Mouse (Mus musculus) midbrain, embryonic 11.5 days (tissue): ENCODE measurements around the gene Scaf1. TPM values are rescaled to one million over a fixed set of nuclear protein-coding genes. Genes with fewer than 3 reads are reported as not detected.

Experiments used
- ATAC-seq: fragments of 200-750 bp; cut with Nextera tagmentation; 2 replicates; pipeline ENCODE4 v1.8.0; 2017; ENCODE audit warnings: moderate TSS enrichment, moderate library complexity; ENCODE audit not compliant: low FRiP score
- DNase-seq: peaks from one replicate; pipeline ENCODE4 v3.0.0; 2015; ENCODE audit warnings: low spot score; ENCODE audit errors: missing footprints
- H3K27ac ChIP-seq: fragments of 300-500 bp; sonication (generic); 2 replicates; pipeline ENCODE4 v1.5.1; 2014; ENCODE audit warnings: low read depth, low read length
- H3K27me3 ChIP-seq: fragments of 300-500 bp; sonication (generic); 2 replicates; pipeline ENCODE4 v1.6.1; 2014; ENCODE audit warnings: mild to moderate bottlenecking, low read length, moderate library complexity, mixed read lengths; ENCODE audit not compliant: control insufficient read depth, insufficient read depth
- H3K36me3 ChIP-seq: fragments of 300-500 bp; sonication (generic); 2 replicates; pipeline ENCODE4 v1.6.1; 2014; ENCODE audit warnings: mild to moderate bottlenecking, low read length, moderate library complexity, mixed read lengths; ENCODE audit not compliant: control insufficient read depth, insufficient read depth
- H3K4me1 ChIP-seq: fragments of 300-500 bp; sonication (generic); 2 replicates; pipeline ENCODE4 v1.6.1; 2014; ENCODE audit warnings: low read length; ENCODE audit not compliant: control insufficient read depth, insufficient read depth
- H3K4me2 ChIP-seq: fragments of 300-500 bp; sonication (generic); 2 replicates; pipeline ENCODE4 v1.6.1; 2014; ENCODE audit warnings: mild to moderate bottlenecking, moderate library complexity
- H3K4me3 ChIP-seq: fragments of 300-500 bp; sonication (generic); 2 replicates; pipeline ENCODE4 v1.5.1; 2014; ENCODE audit warnings: low read depth, low read length
- H3K9ac ChIP-seq: fragments of 300-500 bp; sonication (generic); 2 replicates; pipeline ENCODE4 v1.6.1; 2014; ENCODE audit warnings: low read length
- H3K9me3 ChIP-seq: fragments of 300-500 bp; sonication (generic); 2 replicates; pipeline ENCODE4 v1.6.1; 2016; ENCODE audit warnings: low read length; ENCODE audit not compliant: control insufficient read depth
- WGBS: fragments of 180-500 bp; shearing (Covaris S2); extraction: QIAGEN DNeasy Blood & Tissue Kit; methylation state at CpG from one replicate; pipeline ENCODE4 v1.1.7; 2014; 5-methylcytosine and 5-hydroxymethylcytosine counted together
- polyA plus RNA-seq: library from polyadenylated mRNA; unstranded; fragments of >200 nt; fragmentation: Nextera tagmentation; extraction: Ambion mirVana; gene quantifications from 2 replicates; pipeline ENCODE4 v1.2.1, GENCODE M21; 2014

Scaf1 gene
- polyA plus RNA-seq, 1 experiment from 2014 or later, result 43.6 TPM

DNA sequence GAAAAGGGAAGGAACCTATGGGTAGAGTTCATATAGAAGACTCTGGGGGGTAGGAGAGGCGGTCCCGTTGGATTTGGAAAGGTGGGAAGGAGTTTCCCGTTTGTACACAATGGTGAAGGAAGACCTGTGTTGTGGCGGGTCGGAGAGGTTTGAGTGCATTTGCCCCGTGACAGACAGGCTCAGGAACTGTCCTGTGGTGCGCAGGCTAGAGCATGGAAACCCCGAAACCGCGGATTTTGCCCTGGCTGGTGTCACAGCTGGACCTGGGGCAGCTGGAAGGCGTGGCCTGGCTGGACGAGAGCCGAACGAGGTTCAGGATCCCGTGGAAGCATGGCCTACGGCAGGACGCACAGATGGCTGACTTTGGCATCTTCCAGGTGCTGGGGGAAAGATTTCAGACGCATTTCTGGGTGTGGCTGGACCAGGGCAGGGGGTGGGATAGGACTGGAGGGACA, 17.6 kb downstream of the Scaf1 start, which contains the start of gene Bcl2l12:
Gene Bcl2l12, minus strand, starts transcription at position 212 of the 455 bp plus-strand sequence.
- H3K4me2 ChIP-seq, result peak within 1 kb of the TSS; percentile 82
- ATAC-seq, result peak; percentile 9; the same call in 1 of the 2 replicates
- H3K4me1 ChIP-seq, result peaks cover 25% of the 10 kb centered on the region
- WGBS, result 3% methylated on average over 18 of the region's 18 CpGs
- H3K27ac ChIP-seq, result peak within 1 kb of the TSS; percentile 41; the same call in 1 of the 2 replicates
- H3K9me3 ChIP-seq, result no peaks in the 10 kb centered on the region
- H3K27me3 ChIP-seq, result no peaks in the 10 kb centered on the region
- peak within 1 kb of the TSS; percentile 64 for H3K4me3 ChIP-seq
- peaks cover 32% of the 10 kb centered on the region; the same call in 1 of the 2 replicates for H3K36me3 ChIP-seq
- peak; percentile 93 for DNase-seq
- peak within 1 kb of the TSS; percentile 77 for H3K9ac ChIP-seq

DNA sequence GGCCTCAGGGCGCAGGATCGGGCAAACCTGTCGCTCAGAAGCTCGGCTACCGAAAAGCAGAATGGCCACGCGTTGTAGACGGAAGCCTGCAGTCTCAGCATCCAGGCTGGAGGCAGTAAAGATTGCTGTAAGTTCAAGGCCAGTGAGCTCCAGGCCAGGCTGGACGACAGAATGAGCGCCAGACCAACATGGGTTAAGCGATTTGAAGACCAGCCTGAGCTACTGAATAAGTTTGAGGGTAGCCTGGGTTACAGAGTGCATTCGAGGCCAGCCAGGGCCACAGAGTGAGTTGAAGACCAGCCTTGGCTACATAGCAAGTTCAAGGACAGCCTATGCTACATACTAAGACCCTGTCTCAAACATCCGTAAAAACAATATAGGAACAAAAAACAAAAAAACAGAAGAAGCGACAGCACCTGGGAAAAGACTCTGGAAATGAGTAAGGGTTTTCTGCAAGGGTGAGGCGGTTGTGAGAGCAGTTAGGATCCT, 18.2 kb downstream of the Scaf1 start:
- Histone ChIP-seq H3K27me3 (no peaks in the 10 kb centered on the region), H3K27ac (peak overlapping the region; percentile 41; the same call in 1 of the 2 replicates), H3K9ac (peak overlapping the region; percentile 77), H3K4me1 (peaks cover 25% of the 10 kb centered on the region), H3K36me3 (peaks cover 26% of the 10 kb centered on the region; the same call in 1 of the 2 replicates), H3K4me3 (peak overlapping the region; percentile 64), H3K9me3 (no peaks in the 10 kb centered on the region), H3K4me2 (peak overlapping the region; percentile 82)
- WGBS, result 3% methylated on average over 15 of the region's 15 CpGs
- ATAC-seq (peak; percentile 8; the same call in 1 of the 2 replicates), DNase-seq (no peak)

DNA sequence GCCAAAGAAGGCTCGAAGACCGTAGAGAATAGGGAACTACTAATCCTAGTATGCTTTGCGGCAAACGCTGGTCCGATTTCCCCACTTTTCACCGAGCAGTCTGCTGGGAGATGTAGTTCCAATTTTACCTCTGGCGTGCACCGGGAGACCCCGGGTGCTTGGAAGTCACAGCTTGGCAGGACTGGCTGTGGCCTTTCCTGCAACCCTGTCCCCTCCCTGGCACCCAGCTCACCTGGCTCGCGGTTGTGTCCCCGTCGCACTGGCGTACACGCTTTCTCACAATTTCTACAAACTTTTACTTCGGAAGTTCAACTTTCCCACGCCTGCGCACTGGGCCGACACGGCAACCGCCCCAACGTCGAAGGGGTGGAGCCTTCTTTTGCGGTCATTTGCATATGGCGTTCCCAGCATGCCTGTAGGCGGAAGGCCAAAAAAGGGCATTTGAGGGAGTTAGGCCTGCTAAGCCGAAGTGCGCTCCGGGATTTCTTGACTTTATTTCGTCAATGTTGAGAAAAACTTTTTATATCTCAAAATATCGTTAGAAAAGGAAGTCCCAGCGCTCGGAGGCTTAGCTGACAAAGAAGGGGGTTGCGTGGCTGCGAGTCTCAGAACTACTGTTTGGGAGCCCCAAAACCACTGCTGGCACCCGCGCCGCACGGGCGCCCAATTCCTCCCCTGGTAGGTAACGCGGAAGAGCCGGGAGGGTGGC, 18.8 kb downstream of the Scaf1 start, which contains the start of gene Irf3:
Gene Irf3, plus strand, starts transcription at position 418 of the 709 bp plus-strand sequence.
- peak within 1 kb of the TSS; percentile 77 for H3K9ac ChIP-seq
- H3K4me1 ChIP-seq, result peaks cover 25% of the 10 kb centered on the region
- H3K27ac ChIP-seq, result peak within 1 kb of the TSS; percentile 41
- peak; percentile 89 for ATAC-seq
- WGBS, result under 1% methylated on average over 43 of the region's 43 CpGs
- H3K9me3 ChIP-seq, result no peaks in the 10 kb centered on the region
- no peaks in the 10 kb centered on the region for H3K27me3 ChIP-seq
- DNase-seq, result peak; percentile 99
- peak within 1 kb of the TSS; percentile 82 for H3K4me2 ChIP-seq
- peaks cover 26% of the 10 kb centered on the region; the same call in 1 of the 2 replicates for H3K36me3 ChIP-seq
- peak within 1 kb of the TSS; percentile 64 for H3K4me3 ChIP-seq

DNA sequence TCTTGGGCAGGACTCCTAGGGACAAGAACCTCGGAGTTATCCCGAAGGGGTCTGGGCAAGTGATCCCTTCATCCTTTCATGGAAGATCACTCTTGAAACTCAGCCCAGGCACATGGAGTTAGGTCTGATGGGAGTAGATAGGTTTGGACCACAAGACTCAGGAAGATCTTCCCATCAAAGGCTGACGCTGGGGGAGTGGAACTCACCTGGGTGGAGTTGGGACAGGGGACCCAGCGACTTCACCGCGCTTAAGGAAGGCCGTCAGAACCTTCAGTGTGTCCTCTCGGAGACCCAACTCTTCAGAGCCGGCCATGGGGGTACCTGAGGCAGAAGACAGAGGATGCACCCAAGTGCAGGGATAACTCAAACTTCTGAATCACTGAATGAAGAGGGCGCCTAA, 19.5 kb downstream of the Scaf1 start:
- peaks cover 25% of the 10 kb centered on the region for H3K4me1 ChIP-seq
- 21% methylated on average over 10 of the region's 10 CpGs for WGBS
- H3K27me3 ChIP-seq, result no peaks in the 10 kb centered on the region
- peaks cover 19% of the 10 kb centered on the region; the same call in 1 of the 2 replicates for H3K36me3 ChIP-seq
- H3K4me3 ChIP-seq, result peak overlapping the region; percentile 64
- ATAC-seq (no peak), DNase-seq (peak; percentile 87)
- no peaks in the 10 kb centered on the region for H3K9me3 ChIP-seq
- H3K4me2 ChIP-seq, result peak overlapping the region; percentile 82
- H3K27ac ChIP-seq, result peak overlapping the region; percentile 4; the same call in 1 of the 2 replicates
- peak overlapping the region; percentile 77 for H3K9ac ChIP-seq

DNA sequence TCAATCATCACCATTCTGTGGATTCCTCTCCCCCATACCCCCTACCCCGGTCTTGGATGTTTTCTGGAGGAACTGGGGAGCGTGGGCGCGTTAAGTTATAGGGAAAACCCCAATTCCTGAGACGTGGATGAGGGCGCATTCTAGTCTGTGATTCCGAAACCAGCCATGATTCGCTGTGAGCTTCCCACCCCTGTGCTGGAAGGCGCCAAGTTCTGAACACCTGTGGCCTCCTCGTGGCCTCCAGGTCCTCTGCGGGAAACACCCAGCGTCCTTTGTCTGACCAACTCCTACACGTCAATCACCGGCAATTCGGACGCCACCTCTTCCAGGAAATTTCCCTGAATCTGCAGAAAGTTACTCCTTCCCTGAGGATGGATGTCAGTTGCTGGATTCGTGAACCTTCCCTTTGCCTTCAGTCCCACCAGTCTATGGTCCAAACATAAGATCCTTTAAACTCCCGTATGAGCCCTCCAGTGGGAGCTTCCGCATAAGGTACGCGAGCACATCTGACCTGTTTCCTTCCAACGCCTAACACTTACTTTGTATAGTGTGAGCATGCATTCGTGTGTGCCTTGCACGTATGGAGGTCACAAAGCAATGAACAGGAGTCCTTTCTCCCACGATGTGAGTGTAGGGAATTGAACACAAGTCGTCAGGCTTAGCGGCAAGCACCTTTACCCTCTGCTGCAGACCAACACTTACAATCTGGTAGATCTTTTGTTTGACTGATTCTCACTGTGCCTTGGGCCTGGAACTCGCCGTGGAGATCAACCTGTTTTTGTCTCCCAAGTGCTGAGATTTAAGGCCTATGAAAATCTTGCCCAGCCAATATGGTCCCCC, 29.1 kb downstream of the Scaf1 start:
- peak overlapping the region; percentile 83 for H3K27ac ChIP-seq
- ATAC-seq (peak; percentile 31), DNase-seq (peak; percentile 98)
- H3K36me3 ChIP-seq, result peaks cover 2% of the 10 kb centered on the region; the same call in 1 of the 2 replicates
- H3K9me3 ChIP-seq, result no peaks in the 10 kb centered on the region
- peak overlapping the region; percentile 81 for H3K9ac ChIP-seq
- peaks cover 22% of the 10 kb centered on the region for H3K4me1 ChIP-seq
- H3K27me3 ChIP-seq, result no peaks in the 10 kb centered on the region
- under 1% methylated on average over 29 of the region's 29 CpGs for WGBS
- peak overlapping the region; percentile 53 for H3K4me3 ChIP-seq
- H3K4me2 ChIP-seq, result peak overlapping the region; percentile 65

DNA sequence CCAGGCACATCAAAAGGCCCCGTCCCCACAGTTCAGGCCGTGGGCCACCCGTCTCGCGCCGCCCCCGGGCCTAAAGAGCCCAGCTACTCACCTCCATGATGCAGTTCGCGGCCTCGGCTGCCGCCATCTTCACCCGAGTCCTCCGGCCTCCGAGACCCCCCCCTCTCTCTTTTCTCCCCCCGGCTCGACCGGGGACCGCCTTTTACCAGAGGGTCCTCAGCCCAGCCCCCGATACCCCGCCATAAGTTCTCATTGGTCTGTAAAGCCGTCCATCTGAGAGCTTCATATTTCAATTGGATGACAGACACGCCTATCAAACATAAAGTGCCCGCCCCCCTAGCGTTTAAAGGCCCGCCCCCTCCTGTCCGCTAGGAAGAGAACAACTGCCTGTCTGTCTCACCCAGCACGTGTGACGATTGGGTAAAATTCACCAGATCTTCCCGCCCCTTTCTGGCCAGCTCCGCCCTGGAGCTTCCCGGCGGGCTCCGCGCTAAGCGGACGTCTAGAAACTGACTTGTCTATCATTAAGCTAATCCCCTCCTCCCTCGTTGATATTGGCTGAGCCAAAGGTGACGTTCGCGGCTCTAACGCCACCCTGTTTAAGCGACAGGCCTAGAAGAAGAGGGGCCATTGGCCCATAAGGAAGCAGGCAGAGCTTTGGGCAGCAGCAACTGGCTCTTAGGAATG, 29.8 kb downstream of the Scaf1 start, which contains the start of gene Prmt1:
Gene Prmt1, minus strand, starts transcription at position 377 of the 687 bp plus-strand sequence.
- peaks cover 9% of the 10 kb centered on the region for H3K36me3 ChIP-seq
- WGBS, result under 1% methylated on average over 41 of the region's 42 CpGs

DNA sequence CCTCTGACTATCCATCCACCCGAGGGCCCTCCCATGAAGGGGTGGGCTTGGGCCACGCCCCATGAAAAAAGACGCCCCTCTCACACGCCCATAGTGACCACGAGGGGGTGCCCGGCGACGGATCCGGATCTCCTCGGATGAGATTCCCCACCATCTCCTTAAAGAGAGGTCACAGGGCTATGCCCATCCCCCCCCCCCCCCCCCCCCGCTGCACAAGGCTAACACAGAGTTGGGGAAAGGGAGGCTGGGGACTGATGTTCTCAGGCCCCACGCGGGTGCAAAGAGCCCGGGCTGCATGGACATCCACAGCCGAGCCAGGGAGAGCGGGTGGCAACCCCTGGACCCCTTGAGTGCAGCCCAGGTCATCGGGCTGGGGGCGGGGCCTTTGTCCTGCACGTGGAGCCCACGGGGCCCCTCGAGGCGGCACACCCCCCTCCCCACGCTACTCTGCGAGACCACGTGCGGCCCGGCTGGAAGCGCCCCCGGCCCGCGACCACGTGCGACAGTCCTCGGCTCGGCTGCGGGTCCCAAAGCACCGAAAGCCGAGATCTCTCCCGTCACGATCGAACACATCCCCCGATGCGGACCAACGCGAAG, 30.5 kb downstream of the Scaf1 start:
- Histone ChIP-seq H3K27ac (peak overlapping the region; percentile 88), H3K4me3 (peak overlapping the region; percentile 97), H3K27me3 (no peaks in the 10 kb centered on the region), H3K9ac (peak overlapping the region; percentile 99), H3K4me2 (peak overlapping the region; percentile 65), H3K9me3 (no peaks in the 10 kb centered on the region), H3K4me1 (peaks cover 22% of the 10 kb centered on the region), H3K36me3 (peaks cover 16% of the 10 kb centered on the region)
- DNase-seq (peak; percentile 96), ATAC-seq (peak; percentile 31)
- under 1% methylated on average over 44 of the region's 45 CpGs for WGBS

More for the DNA sequence above, 29.8 kb downstream of the Scaf1 start, which contains the start of gene Prmt1:
- peak; percentile 100 for DNase-seq
- peak within 1 kb of the TSS; percentile 88 for H3K27ac ChIP-seq
- peak; percentile 95 for ATAC-seq
- H3K9me3 ChIP-seq, result no peaks in the 10 kb centered on the region
- H3K27me3 ChIP-seq, result no peaks in the 10 kb centered on the region
- H3K4me2 ChIP-seq, result peak within 1 kb of the TSS; percentile 65
- H3K9ac ChIP-seq, result peak within 1 kb of the TSS; percentile 99
- H3K4me1 ChIP-seq, result peaks cover 22% of the 10 kb centered on the region
- peak within 1 kb of the TSS; percentile 97 for H3K4me3 ChIP-seq

DNA sequence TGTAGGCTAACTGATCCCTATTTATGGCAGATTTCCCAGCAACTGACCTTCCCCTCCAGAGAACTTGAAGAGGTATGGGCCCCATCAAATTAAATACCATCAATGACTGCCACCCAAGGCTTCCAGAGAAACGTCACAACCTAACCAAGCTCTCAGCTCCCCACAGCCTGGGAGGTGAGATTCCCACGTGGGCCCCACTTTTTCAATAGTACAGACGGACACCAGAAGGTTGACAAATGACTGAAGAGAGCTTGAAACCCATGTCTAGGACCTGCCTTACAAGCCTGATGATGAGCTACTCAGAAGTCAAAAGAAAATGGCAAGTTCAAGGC, 31.4 kb downstream of the Scaf1 start:
- 53% methylated on average over 3 of the region's 3 CpGs for WGBS
- no peak overlapping the region for H3K27ac ChIP-seq
- ATAC-seq (no peak), DNase-seq (no peak)
- peak overlapping the region; percentile 97 for H3K4me3 ChIP-seq
- H3K27me3 ChIP-seq, result no peaks in the 10 kb centered on the region
- H3K4me2 ChIP-seq, result peak overlapping the region; percentile 65
- peaks cover 22% of the 10 kb centered on the region for H3K4me1 ChIP-seq
- H3K36me3 ChIP-seq, result peaks cover 24% of the 10 kb centered on the region
- H3K9ac ChIP-seq, result no peak overlapping the region
- H3K9me3 ChIP-seq, result no peaks in the 10 kb centered on the region
